Mouse (Mus musculus): Measurements from ENCODE around the gene Cldnd2. TPM values are rescaled to one million over a fixed set of nuclear protein-coding genes. Genes with fewer than 3 reads are reported as not detected.

Gene Cldnd2
- polyA plus RNA-seq, 1 experiment from 2014 or later, result not detected

- H3K27me3 ChIP-seq (replicated peaks; ENCODE audit: control insufficient read depth, insufficient read depth, low read length), result no peaks in the 10 kb centered on the region
- WGBS, result 15% methylated on average over 11 of the region's 11 CpGs
- H3K36me3 ChIP-seq (ENCODE audit: control insufficient read depth, insufficient read depth, low read length), result no peaks in the 10 kb centered on the region
- no peak overlapping the region for H3K9ac ChIP-seq (ENCODE audit: low read length)
- H3K4me3 ChIP-seq (ENCODE audit: low read depth, low read length), result no peak overlapping the region
- no peak overlapping the region for H3K27ac ChIP-seq (ENCODE audit: low read depth)
- H3K9me3 ChIP-seq (ENCODE audit: control insufficient read depth, low read length), result no peaks in the 10 kb centered on the region
- H3K4me2 ChIP-seq (ENCODE audit: low read length), result peak overlapping the region; percentile 25; the same call in 1 of the 2 replicates
- peak; percentile 93 for DNase-seq (ENCODE audit: low spot score)
- no peaks in the 10 kb centered on the region for H3K4me1 ChIP-seq (replicated peaks; ENCODE audit: control insufficient read depth, insufficient read depth, low read length)
- peak; percentile 86 for ATAC-seq (replicated peaks; ENCODE audit: low FRiP score, low TSS enrichment, low read depth)
These were observed 17.5 kb upstream of the Cldnd2 start for GRCm38 (mm10) chr7:43422995-43423617.

GRCm38 (mm10) chr7:43423991-43424625 lies 16.5 kb upstream of the Cldnd2 start:
- no peak for DNase-seq (ENCODE audit: low spot score)
- Histone ChIP-seq H3K4me3 (ENCODE audit: low read depth, low read length) (no peak overlapping the region), H3K36me3 (ENCODE audit: control insufficient read depth, insufficient read depth, low read length) (no peaks in the 10 kb centered on the region), H3K27me3 (replicated peaks; ENCODE audit: control insufficient read depth, insufficient read depth, low read length) (no peaks in the 10 kb centered on the region), H3K9me3 (ENCODE audit: control insufficient read depth, low read length) (no peaks in the 10 kb centered on the region), H3K27ac (ENCODE audit: low read depth) (no peak overlapping the region), H3K9ac (ENCODE audit: low read length) (no peak overlapping the region), H3K4me1 (replicated peaks; ENCODE audit: control insufficient read depth, insufficient read depth, low read length) (no peaks in the 10 kb centered on the region), H3K4me2 (ENCODE audit: low read length) (no peak overlapping the region)
- WGBS, result 61% methylated on average over 3 of the region's 3 CpGs
- no peak for ATAC-seq (replicated peaks; ENCODE audit: low FRiP score, low TSS enrichment, low read depth)

GRCm38 (mm10) chr7:43427406-43427805 lies 13.2 kb upstream of the Cldnd2 start, which contains the start of gene Lim2:
TSS of gene Lim2 (plus strand) at chr7:43427670.
- Histone ChIP-seq H3K36me3 (ENCODE audit: control insufficient read depth, insufficient read depth, low read length) (no peaks in the 10 kb centered on the region), H3K9me3 (ENCODE audit: control insufficient read depth, low read length) (no peaks in the 10 kb centered on the region), H3K27ac (ENCODE audit: low read depth) (no peak within 1 kb of the TSS), H3K27me3 (replicated peaks; ENCODE audit: control insufficient read depth, insufficient read depth, low read length) (no peaks in the 10 kb centered on the region), H3K4me1 (replicated peaks; ENCODE audit: control insufficient read depth, insufficient read depth, low read length) (no peaks in the 10 kb centered on the region), H3K4me2 (ENCODE audit: low read length) (no peak within 1 kb of the TSS), H3K4me3 (ENCODE audit: low read depth, low read length) (no peak within 1 kb of the TSS), H3K9ac (ENCODE audit: low read length) (no peak within 1 kb of the TSS)
- no peak for ATAC-seq (replicated peaks; ENCODE audit: low FRiP score, low TSS enrichment, low read depth)
- 82% methylated on average over 8 of the region's 8 CpGs for WGBS
- DNase-seq (ENCODE audit: low spot score), result no peak

DNA sequence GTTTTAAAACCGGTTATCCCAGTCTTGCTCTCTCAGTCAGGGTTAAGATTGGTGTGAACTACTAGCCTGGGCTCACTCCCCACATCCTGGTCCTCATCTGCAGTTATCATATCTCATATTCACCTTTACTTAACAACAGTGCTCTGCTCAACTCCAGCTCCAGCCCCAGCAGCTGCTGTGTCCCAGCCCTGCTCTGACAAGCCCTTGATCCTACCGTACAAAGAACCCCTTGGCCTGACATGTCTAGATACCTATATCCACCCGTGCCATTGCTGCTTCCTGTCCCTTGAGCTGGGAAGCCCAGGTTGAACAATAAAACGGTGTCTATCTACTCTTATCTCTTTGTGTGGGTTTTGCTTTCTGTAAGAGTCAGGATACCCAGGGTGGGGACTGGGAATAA lies 11.1 kb upstream of the Cldnd2 start:
- WGBS, result 43% methylated on average over 4 of the region's 4 CpGs
- peak; percentile 41; the same call in 1 of the 2 replicates for ATAC-seq (replicated peaks; ENCODE audit: low FRiP score, low TSS enrichment, low read depth)
- H3K9ac ChIP-seq (ENCODE audit: low read length), result no peak overlapping the region

DNA sequence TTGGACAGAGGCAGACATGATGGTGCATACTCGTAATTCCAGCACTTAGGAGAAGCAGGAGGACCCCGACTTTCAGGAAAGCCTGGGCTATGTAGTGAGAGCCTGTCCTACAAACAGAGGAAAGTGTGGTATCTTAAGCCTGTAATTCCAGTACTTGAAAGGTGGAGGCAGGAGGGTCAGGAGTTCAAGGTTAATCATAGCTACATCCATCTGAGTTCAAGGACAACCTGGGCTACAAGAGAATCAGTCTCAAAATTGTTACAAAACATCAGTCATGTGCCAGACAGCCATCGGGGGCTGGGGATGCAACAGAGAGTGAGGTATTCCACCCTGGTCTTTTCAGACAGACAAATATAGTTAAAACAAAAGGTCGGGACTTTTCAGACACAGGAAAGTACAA lies 7.7 kb upstream of the Cldnd2 start:
- Histone ChIP-seq H3K27me3 (replicated peaks; ENCODE audit: control insufficient read depth, insufficient read depth, low read length) (no peaks in the 10 kb centered on the region), H3K4me3 (ENCODE audit: low read depth, low read length) (no peak overlapping the region), H3K4me2 (ENCODE audit: low read length) (no peak overlapping the region), H3K27ac (ENCODE audit: low read depth) (no peak overlapping the region), H3K4me1 (replicated peaks; ENCODE audit: control insufficient read depth, insufficient read depth, low read length) (no peaks in the 10 kb centered on the region), H3K36me3 (ENCODE audit: control insufficient read depth, insufficient read depth, low read length) (no peaks in the 10 kb centered on the region), H3K9me3 (ENCODE audit: control insufficient read depth, low read length) (no peaks in the 10 kb centered on the region), H3K9ac (ENCODE audit: low read length) (no peak overlapping the region)
- 73% methylated on average over 4 of the region's 4 CpGs for WGBS
- DNase-seq (ENCODE audit: low spot score), result no peak
- ATAC-seq (replicated peaks; ENCODE audit: low FRiP score, low TSS enrichment, low read depth), result no peak

More for the DNA sequence above, 11.1 kb upstream of the Cldnd2 start:
- H3K4me3 ChIP-seq (ENCODE audit: low read depth, low read length), result no peak overlapping the region
- H3K4me2 ChIP-seq (ENCODE audit: low read length), result no peak overlapping the region
- DNase-seq (ENCODE audit: low spot score), result no peak
- H3K9me3 ChIP-seq (ENCODE audit: control insufficient read depth, low read length), result no peaks in the 10 kb centered on the region
- H3K27me3 ChIP-seq (replicated peaks; ENCODE audit: control insufficient read depth, insufficient read depth, low read length), result no peaks in the 10 kb centered on the region
- no peaks in the 10 kb centered on the region for H3K4me1 ChIP-seq (replicated peaks; ENCODE audit: control insufficient read depth, insufficient read depth, low read length)
- H3K27ac ChIP-seq (ENCODE audit: low read depth), result no peak overlapping the region
- H3K36me3 ChIP-seq (ENCODE audit: control insufficient read depth, insufficient read depth, low read length), result no peaks in the 10 kb centered on the region

- Histone ChIP-seq H3K9ac (ENCODE audit: low read length) (no peak overlapping the region), H3K4me3 (ENCODE audit: low read depth, low read length) (no peak overlapping the region), H3K27ac (ENCODE audit: low read depth) (no peak overlapping the region), H3K4me2 (ENCODE audit: low read length) (no peak overlapping the region), H3K4me1 (replicated peaks; ENCODE audit: control insufficient read depth, insufficient read depth, low read length) (no peaks in the 10 kb centered on the region), H3K36me3 (ENCODE audit: control insufficient read depth, insufficient read depth, low read length) (no peaks in the 10 kb centered on the region), H3K27me3 (replicated peaks; ENCODE audit: control insufficient read depth, insufficient read depth, low read length) (no peaks in the 10 kb centered on the region), H3K9me3 (ENCODE audit: control insufficient read depth, low read length) (no peaks in the 10 kb centered on the region)
- WGBS, result 87% methylated on average over 5 of the region's 5 CpGs
- DNase-seq (ENCODE audit: low spot score) (no peak), ATAC-seq (replicated peaks; ENCODE audit: low FRiP score, low TSS enrichment, low read depth) (no peak)
These were observed 5.9 kb upstream of the Cldnd2 start for GRCm38 (mm10) chr7:43434676-43435075.

GRCm38 (mm10) chr7:43436341-43437255 lies 4.0 kb upstream of the Cldnd2 start, which contains the start of gene Nkg7:
TSS of gene Nkg7 (plus strand) at chr7:43437073.
- WGBS, result 73% methylated on average over 10 of the region's 10 CpGs
- Histone ChIP-seq H3K27me3 (replicated peaks; ENCODE audit: control insufficient read depth, insufficient read depth, low read length) (no peaks in the 10 kb centered on the region), H3K27ac (ENCODE audit: low read depth) (no peak within 1 kb of the TSS), H3K36me3 (ENCODE audit: control insufficient read depth, insufficient read depth, low read length) (no peaks in the 10 kb centered on the region), H3K9me3 (ENCODE audit: control insufficient read depth, low read length) (no peaks in the 10 kb centered on the region), H3K4me1 (replicated peaks; ENCODE audit: control insufficient read depth, insufficient read depth, low read length) (no peaks in the 10 kb centered on the region), H3K4me3 (ENCODE audit: low read depth, low read length) (no peak within 1 kb of the TSS), H3K9ac (ENCODE audit: low read length) (no peak within 1 kb of the TSS), H3K4me2 (ENCODE audit: low read length) (no peak within 1 kb of the TSS)
- ATAC-seq (replicated peaks; ENCODE audit: low FRiP score, low TSS enrichment, low read depth) (no peak), DNase-seq (ENCODE audit: low spot score) (no peak)

GRCm38 (mm10) chr7:43438611-43439010 lies 2.0 kb upstream of the Cldnd2 start:
- Histone ChIP-seq H3K36me3 (ENCODE audit: control insufficient read depth, insufficient read depth, low read length) (no peaks in the 10 kb centered on the region), H3K27ac (ENCODE audit: low read depth) (no peak overlapping the region), H3K27me3 (replicated peaks; ENCODE audit: control insufficient read depth, insufficient read depth, low read length) (no peaks in the 10 kb centered on the region), H3K4me1 (replicated peaks; ENCODE audit: control insufficient read depth, insufficient read depth, low read length) (peaks cover 3% of the 10 kb centered on the region; the same call in 1 of the 2 replicates), H3K4me3 (ENCODE audit: low read depth, low read length) (no peak overlapping the region), H3K9ac (ENCODE audit: low read length) (no peak overlapping the region), H3K4me2 (ENCODE audit: low read length) (no peak overlapping the region), H3K9me3 (ENCODE audit: control insufficient read depth, low read length) (no peaks in the 10 kb centered on the region)
- DNase-seq (ENCODE audit: low spot score), result no peak
- no peak for ATAC-seq (replicated peaks; ENCODE audit: low FRiP score, low TSS enrichment, low read depth)
- 78% methylated on average over 4 of the region's 4 CpGs for WGBS
